Mouse (Mus musculus) thymus, adult 2 months (tissue): ENCODE data around the gene Wsb1.

ENCODE experiments used
- CTCF ChIP-seq: fragments of 200-500 bp; IDR thresholded peaks from 2 replicates; pipeline ENCODE4 v1.5.1; 2012; ENCODE audit warnings: mild to moderate bottlenecking, control low read depth, low read length, moderate library complexity, borderline replicate concordance; ENCODE audit not compliant: control insufficient read depth, poor library complexity, insufficient read depth; ENCODE audit errors: extremely low read depth
- POLR2A ChIP-seq: fragments of 200-500 bp; IDR thresholded peaks from 2 replicates; pipeline ENCODE4 v1.6.1; 2012; ENCODE audit warnings: mild to moderate bottlenecking, low read length, control low read depth, moderate library complexity; ENCODE audit not compliant: control insufficient read depth, poor library complexity, insufficient read depth; ENCODE audit errors: extremely low read depth

GRCm38 (mm10) chr11:79252881-79253541, 1.5 kb downstream of the Wsb1 start:
- TF ChIP-seq CTCF: no peak
- TF ChIP-seq POLR2A: no peak
